Mouse (Mus musculus): ENCODE results near the gene Spata31d1d.

Gene Spata31d1d

GRCm38 (mm10) chr13:59676316-59677229, 55.0 kb downstream of the Spata31d1d start:
- DNase-seq (ENCODE audit: low read depth): no peak

All from c-Kit-positive CD71-negative TER-119-negative erythroid progenitor cells, embryonic 14.5 days (primary cell).